Mouse (Mus musculus): ENCODE results near the gene Hipk2. TPM values are rescaled to one million over a fixed set of nuclear protein-coding genes. Genes with fewer than 3 reads are reported as not detected.

Gene Hipk2
- polyA plus RNA-seq, 1 experiment: 14.9 TPM

DNA sequence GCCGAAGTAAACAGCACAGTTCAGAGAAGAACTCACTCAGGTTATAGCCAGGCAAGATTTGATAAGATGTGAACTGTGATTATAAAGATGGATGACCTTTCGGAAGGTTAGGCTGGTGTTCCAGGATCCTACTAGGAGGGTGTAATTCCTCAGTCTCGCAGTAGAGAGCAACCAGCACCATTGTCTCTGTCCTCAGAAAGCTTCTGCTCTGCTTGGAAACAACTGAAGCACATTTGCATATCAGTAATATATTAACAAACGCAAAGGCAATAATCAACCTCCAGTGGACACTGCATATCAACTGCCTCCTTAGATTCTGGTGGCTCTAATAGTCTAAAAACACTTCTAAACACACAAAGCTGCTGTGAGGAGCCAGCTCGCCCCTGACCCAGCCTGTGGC lies 48.5 kb downstream of the Hipk2 start:
- Histone ChIP-seq H3K27me3 (ENCODE audit: control insufficient read depth, insufficient read depth, low read length) (no peaks in the 10 kb centered on the region), H3K27ac (ENCODE audit: insufficient read depth, low read length) (no peak overlapping the region), H3K36me3 (ENCODE audit: control insufficient read depth, insufficient read depth, low read length) (no peaks in the 10 kb centered on the region), H3K4me3 (ENCODE audit: extremely low read depth, insufficient read depth, insufficient read length) (no peak overlapping the region), H3K4me1 (ENCODE audit: control insufficient read depth, insufficient read depth, insufficient read length) (no peaks in the 10 kb centered on the region)
- 91% methylated on average over 5 of the region's 5 CpGs for WGBS
- TF ChIP-seq CTCF (IDR thresholded peaks at IDR 0.05; ENCODE audit: extremely low read depth, insufficient read depth, insufficient read length, insufficient replicate concordance) (no peak), POLR2A (IDR thresholded peaks at IDR 0.05; ENCODE audit: low read depth, low read length) (no peak)
- no peak for DNase-seq (ENCODE audit: low read depth in 1 of 2, low spot score in 2 of 2)

DNA sequence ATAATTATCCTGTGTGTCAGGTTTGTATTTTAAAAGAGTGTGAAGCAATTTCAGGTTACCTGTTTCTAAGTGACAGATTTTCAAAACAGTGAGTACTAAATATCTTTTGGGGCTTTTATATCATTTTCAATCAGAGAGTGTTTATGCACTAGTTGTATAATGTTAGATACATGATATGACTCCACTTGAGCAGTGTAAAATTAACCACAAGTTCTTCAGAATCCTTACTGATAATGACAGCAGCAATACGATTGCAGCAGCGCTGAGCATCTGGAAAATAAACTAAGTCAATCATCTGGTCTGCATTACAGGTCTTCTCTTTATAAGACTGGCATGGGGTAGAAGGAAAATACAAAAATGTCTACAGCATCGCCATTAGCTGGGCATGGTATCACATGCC lies 49.1 kb downstream of the Hipk2 start:
- TF ChIP-seq CTCF (IDR thresholded peaks at IDR 0.05; ENCODE audit: extremely low read depth, insufficient read depth, insufficient read length, insufficient replicate concordance) (no peak), POLR2A (IDR thresholded peaks at IDR 0.05; ENCODE audit: low read depth, low read length) (no peak)
- H3K27me3 ChIP-seq (ENCODE audit: control insufficient read depth, insufficient read depth, low read length): no peaks in the 10 kb centered on the region
- no peak overlapping the region for H3K27ac ChIP-seq (ENCODE audit: insufficient read depth, low read length)
- DNase-seq (ENCODE audit: low read depth in 1 of 2, low spot score in 2 of 2): no peak
- H3K36me3 ChIP-seq (ENCODE audit: control insufficient read depth, insufficient read depth, low read length): no peaks in the 10 kb centered on the region
- no peak overlapping the region for H3K4me3 ChIP-seq (ENCODE audit: extremely low read depth, insufficient read depth, insufficient read length)
- 82% methylated on average over 3 of the region's 3 CpGs for WGBS
- H3K4me1 ChIP-seq (ENCODE audit: control insufficient read depth, insufficient read depth, insufficient read length): no peaks in the 10 kb centered on the region

- H3K36me3 ChIP-seq (ENCODE audit: control insufficient read depth, insufficient read depth, low read length): no peaks in the 10 kb centered on the region
- H3K4me1 ChIP-seq (ENCODE audit: control insufficient read depth, insufficient read depth, insufficient read length): no peaks in the 10 kb centered on the region
- no peak for DNase-seq (ENCODE audit: low read depth in 1 of 2, low spot score in 2 of 2)
- TF ChIP-seq POLR2A (IDR thresholded peaks at IDR 0.05; ENCODE audit: low read depth, low read length) (no peak), CTCF (IDR thresholded peaks at IDR 0.05; ENCODE audit: extremely low read depth, insufficient read depth, insufficient read length, insufficient replicate concordance) (no peak)
- H3K27ac ChIP-seq (ENCODE audit: insufficient read depth, low read length): no peak overlapping the region
- no peak overlapping the region for H3K4me3 ChIP-seq (ENCODE audit: extremely low read depth, insufficient read depth, insufficient read length)
- no peaks in the 10 kb centered on the region for H3K27me3 ChIP-seq (ENCODE audit: control insufficient read depth, insufficient read depth, low read length)
Measured at GRCm38 (mm10) chr6:38825886-38826285, 50.1 kb downstream of the Hipk2 start.

DNA sequence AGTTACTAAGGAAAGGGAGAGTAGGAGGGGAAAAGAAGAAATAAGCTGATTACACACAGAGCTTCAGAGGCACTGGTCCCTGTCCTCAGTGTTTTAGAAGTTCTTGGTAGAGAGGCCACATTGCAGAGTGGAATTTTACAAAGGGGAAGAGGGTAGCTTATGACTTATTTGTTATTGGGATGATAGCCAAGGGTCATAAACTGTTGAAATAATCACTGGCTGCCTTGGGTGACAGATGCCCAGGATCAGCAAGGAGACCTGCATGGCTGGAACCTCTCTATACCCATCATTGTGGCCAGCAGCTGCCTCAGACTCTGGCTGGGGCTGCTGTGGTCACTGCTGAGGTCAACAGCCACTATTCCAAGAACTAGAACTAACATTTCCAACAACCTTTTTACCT lies 52.1 kb downstream of the Hipk2 start:
- Histone ChIP-seq H3K27me3 (ENCODE audit: control insufficient read depth, insufficient read depth, low read length) (no peaks in the 10 kb centered on the region), H3K4me1 (ENCODE audit: control insufficient read depth, insufficient read depth, insufficient read length) (no peaks in the 10 kb centered on the region), H3K36me3 (ENCODE audit: control insufficient read depth, insufficient read depth, low read length) (peaks cover 2% of the 10 kb centered on the region), H3K4me3 (ENCODE audit: extremely low read depth, insufficient read depth, insufficient read length) (no peak overlapping the region), H3K27ac (ENCODE audit: insufficient read depth, low read length) (no peak overlapping the region)
- no peak for DNase-seq (ENCODE audit: low read depth in 1 of 2, low spot score in 2 of 2)
- TF ChIP-seq POLR2A (IDR thresholded peaks at IDR 0.05; ENCODE audit: low read depth, low read length): no peak
- no peak for TF ChIP-seq CTCF (IDR thresholded peaks at IDR 0.05; ENCODE audit: extremely low read depth, insufficient read depth, insufficient read length, insufficient replicate concordance)

GRCm38 (mm10) chr6:38823164-38823563 lies 52.8 kb downstream of the Hipk2 start:
- TF ChIP-seq POLR2A (IDR thresholded peaks at IDR 0.05; ENCODE audit: low read depth, low read length) (no peak), CTCF (IDR thresholded peaks at IDR 0.05; ENCODE audit: extremely low read depth, insufficient read depth, insufficient read length, insufficient replicate concordance) (no peak)
- 94% methylated on average over 4 of the region's 4 CpGs for WGBS
- H3K27me3 ChIP-seq (ENCODE audit: control insufficient read depth, insufficient read depth, low read length): no peaks in the 10 kb centered on the region
- H3K27ac ChIP-seq (ENCODE audit: insufficient read depth, low read length): no peak overlapping the region
- H3K4me1 ChIP-seq (ENCODE audit: control insufficient read depth, insufficient read depth, insufficient read length): no peaks in the 10 kb centered on the region
- no peak overlapping the region for H3K4me3 ChIP-seq (ENCODE audit: extremely low read depth, insufficient read depth, insufficient read length)
- H3K36me3 ChIP-seq (ENCODE audit: control insufficient read depth, insufficient read depth, low read length): peaks cover 8% of the 10 kb centered on the region
- DNase-seq (ENCODE audit: low read depth in 1 of 2, low spot score in 2 of 2): no peak

DNA sequence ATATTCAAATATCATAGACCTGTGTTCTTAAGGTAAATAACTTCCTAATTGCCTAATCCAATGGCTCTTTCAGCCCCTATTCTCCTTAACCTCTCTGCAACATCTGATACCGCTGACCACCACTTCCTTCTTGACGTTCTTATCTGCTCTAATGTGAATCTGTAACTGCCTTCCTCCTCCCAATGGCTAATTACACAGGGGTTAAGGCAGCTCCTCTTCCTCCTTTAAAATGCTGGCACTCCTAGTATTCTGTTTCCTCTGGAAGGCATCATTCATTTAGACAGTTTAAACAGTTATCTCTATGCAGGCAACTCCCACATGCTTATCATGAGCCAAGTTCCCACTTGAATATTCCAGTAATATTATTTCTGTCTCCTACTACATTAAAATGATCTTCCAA lies 54.3 kb downstream of the Hipk2 start:
- WGBS: 26% methylated on average over 2 of the region's 2 CpGs
- no peak overlapping the region for H3K27ac ChIP-seq (ENCODE audit: insufficient read depth, low read length)
- H3K27me3 ChIP-seq (ENCODE audit: control insufficient read depth, insufficient read depth, low read length): no peaks in the 10 kb centered on the region
- H3K4me3 ChIP-seq (ENCODE audit: extremely low read depth, insufficient read depth, insufficient read length): no peak overlapping the region
- H3K4me1 ChIP-seq (ENCODE audit: control insufficient read depth, insufficient read depth, insufficient read length): no peaks in the 10 kb centered on the region
- H3K36me3 ChIP-seq (ENCODE audit: control insufficient read depth, insufficient read depth, low read length): peaks cover 12% of the 10 kb centered on the region
- DNase-seq (ENCODE audit: low read depth in 1 of 2, low spot score in 2 of 2): no peak
- TF ChIP-seq POLR2A (IDR thresholded peaks at IDR 0.05; ENCODE audit: low read depth, low read length) (no peak), CTCF (IDR thresholded peaks at IDR 0.05; ENCODE audit: extremely low read depth, insufficient read depth, insufficient read length, insufficient replicate concordance) (no peak)

DNA sequence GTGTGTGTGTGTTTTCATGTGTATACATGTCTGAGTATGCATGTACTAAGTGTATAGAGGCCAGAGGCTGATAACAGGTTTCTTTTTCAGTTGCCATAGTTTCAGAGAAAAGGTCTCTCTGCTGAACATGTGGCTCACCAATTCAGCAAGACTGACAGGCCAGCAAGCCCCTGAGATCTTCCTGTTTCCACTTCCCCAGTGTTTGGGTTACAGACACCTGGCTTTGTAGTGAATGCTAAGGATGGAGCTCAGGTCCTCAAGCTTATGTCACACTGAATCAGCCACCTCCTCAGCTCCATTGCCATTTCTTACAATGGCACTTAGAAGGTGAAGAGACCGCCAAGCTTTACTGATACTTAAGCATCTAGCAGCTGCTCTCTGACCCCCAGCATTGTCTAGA lies 55.1 kb downstream of the Hipk2 start:
- H3K36me3 ChIP-seq (ENCODE audit: control insufficient read depth, insufficient read depth, low read length): peaks cover 13% of the 10 kb centered on the region
- WGBS: 95% methylated on average over 1 of the region's 1 CpGs
- DNase-seq (ENCODE audit: low read depth in 1 of 2, low spot score in 2 of 2): no peak
- TF ChIP-seq POLR2A (IDR thresholded peaks at IDR 0.05; ENCODE audit: low read depth, low read length) (no peak), CTCF (IDR thresholded peaks at IDR 0.05; ENCODE audit: extremely low read depth, insufficient read depth, insufficient read length, insufficient replicate concordance) (no peak)
- no peak overlapping the region for H3K27ac ChIP-seq (ENCODE audit: insufficient read depth, low read length)
- H3K4me3 ChIP-seq (ENCODE audit: extremely low read depth, insufficient read depth, insufficient read length): no peak overlapping the region
- no peaks in the 10 kb centered on the region for H3K27me3 ChIP-seq (ENCODE audit: control insufficient read depth, insufficient read depth, low read length)
- H3K4me1 ChIP-seq (ENCODE audit: control insufficient read depth, insufficient read depth, insufficient read length): no peaks in the 10 kb centered on the region
